Mouse (Mus musculus) hindbrain, embryonic 14.5 days (tissue): ENCODE results near the gene Speg. TPM values are rescaled to one million over a fixed set of nuclear protein-coding genes. Genes with fewer than 3 reads are reported as not detected.

Source experiments
- ATAC-seq: fragments of 200-750 bp; cut with Nextera tagmentation; 2 replicates; pipeline ENCODE4 v1.8.0; 2017; ENCODE audit warnings: moderate number of reproducible peaks, mild to moderate bottlenecking, moderate TSS enrichment, moderate library complexity; ENCODE audit not compliant: low FRiP score
- DNase-seq: peaks from one replicate; pipeline ENCODE4 v3.0.0-alpha.2; 2015; ENCODE audit warnings: low spot score
- H3K27ac ChIP-seq: fragments of 300-500 bp; sonication (generic); 2 replicates; pipeline ENCODE4 v1.5.1; 2014; ENCODE audit warnings: mild to moderate bottlenecking, moderate library complexity
- H3K27me3 ChIP-seq: fragments of 300-500 bp; sonication (generic); 2 replicates; pipeline ENCODE4 v1.6.1; 2014; ENCODE audit warnings: mild to moderate bottlenecking, low read length, mixed read lengths; ENCODE audit not compliant: control insufficient read depth, insufficient read depth
- H3K36me3 ChIP-seq: fragments of 300-500 bp; sonication (generic); replicated peaks from 2 replicates; pipeline ENCODE4 v1.6.1; 2014; ENCODE audit not compliant: control insufficient read depth, insufficient read depth
- H3K4me1 ChIP-seq: fragments of 300-500 bp; sonication (generic); replicated peaks from 2 replicates; pipeline ENCODE4 v1.6.1; 2014; ENCODE audit warnings: antibody characterized with exemption, low read length, mixed read lengths; ENCODE audit not compliant: control insufficient read depth, insufficient read depth
- H3K4me2 ChIP-seq: fragments of 300-500 bp; sonication (generic); replicated peaks from 2 replicates; pipeline ENCODE4 v1.6.1; 2014; ENCODE audit warnings: mild to moderate bottlenecking, moderate library complexity
- H3K4me3 ChIP-seq: fragments of 300-500 bp; sonication (generic); replicated peaks from 2 replicates; pipeline ENCODE4 v1.5.1; 2014; ENCODE audit warnings: mild to moderate bottlenecking, low read length
- H3K9ac ChIP-seq: fragments of 300-500 bp; sonication (generic); 2 replicates; pipeline ENCODE4 v1.6.1; 2014
- H3K9me3 ChIP-seq: fragments of 300-500 bp; sonication (generic); 2 replicates; pipeline ENCODE4 v1.6.1; 2016; ENCODE audit warnings: low read length; ENCODE audit not compliant: control insufficient read depth
- WGBS: fragments of 180-500 bp; shearing (Covaris S2); extraction: QIAGEN DNeasy Blood & Tissue Kit; methylation state at CpG from one replicate; pipeline ENCODE4 v1.1.7; 2014; 5-methylcytosine and 5-hydroxymethylcytosine counted together
- polyA plus RNA-seq: library from polyadenylated mRNA; unstranded; fragments of >200 nt; fragmentation: Nextera tagmentation; extraction: Ambion mirVana; gene quantifications from 2 replicates; pipeline ENCODE4 v1.2.1, GENCODE M21; 2014

The Speg gene
- polyA plus RNA-seq, 1 experiment from 2014 or later: 18.0 TPM

- no peaks in the 10 kb centered on the region for H3K9me3 ChIP-seq
- peak overlapping the region; percentile 61 for H3K4me2 ChIP-seq
- no peak overlapping the region for H3K9ac ChIP-seq
- no peaks in the 10 kb centered on the region for H3K27me3 ChIP-seq
- WGBS: 8% methylated on average over 35 of the region's 35 CpGs
- H3K4me3 ChIP-seq: peak overlapping the region; percentile 87
- H3K36me3 ChIP-seq: peaks cover 48% of the 10 kb centered on the region
- ATAC-seq (peak; percentile 21; the same call in 1 of the 2 replicates), DNase-seq (peak; percentile 83)
- H3K27ac ChIP-seq: no peak overlapping the region
- H3K4me1 ChIP-seq: peaks cover 38% of the 10 kb centered on the region
Measured at GRCm38 (mm10) chr1:75477264-75477965, 102.3 kb downstream of the Speg start.

DNA sequence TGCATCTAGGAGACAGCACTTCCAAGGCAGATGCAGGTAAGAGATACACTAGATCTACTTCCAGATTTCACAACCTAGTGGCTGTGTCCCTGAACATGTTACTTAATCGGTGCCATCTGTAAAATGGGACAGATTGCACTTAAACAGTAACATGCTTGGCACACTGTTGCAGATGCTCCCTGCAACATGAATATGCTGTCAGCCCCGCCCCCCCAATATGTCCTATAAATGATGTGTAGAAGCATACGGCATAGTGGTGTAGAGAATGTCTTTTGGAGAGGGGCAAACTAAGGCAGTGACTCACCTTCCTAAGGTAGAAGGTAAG, 102.8 kb downstream of the Speg start:
- Histone ChIP-seq H3K27me3 (no peaks in the 10 kb centered on the region), H3K36me3 (peaks cover 48% of the 10 kb centered on the region), H3K4me3 (peak overlapping the region; percentile 87), H3K9ac (peak overlapping the region; percentile 90), H3K4me2 (peak overlapping the region; percentile 61), H3K4me1 (peaks cover 38% of the 10 kb centered on the region), H3K27ac (0 out of 2 replicates have a peak overlapping the region, but pooled peaks have one; percentile 87), H3K9me3 (no peaks in the 10 kb centered on the region)
- ATAC-seq (no peak), DNase-seq (no peak)
- 51% methylated on average over 3 of the region's 3 CpGs for WGBS

DNA sequence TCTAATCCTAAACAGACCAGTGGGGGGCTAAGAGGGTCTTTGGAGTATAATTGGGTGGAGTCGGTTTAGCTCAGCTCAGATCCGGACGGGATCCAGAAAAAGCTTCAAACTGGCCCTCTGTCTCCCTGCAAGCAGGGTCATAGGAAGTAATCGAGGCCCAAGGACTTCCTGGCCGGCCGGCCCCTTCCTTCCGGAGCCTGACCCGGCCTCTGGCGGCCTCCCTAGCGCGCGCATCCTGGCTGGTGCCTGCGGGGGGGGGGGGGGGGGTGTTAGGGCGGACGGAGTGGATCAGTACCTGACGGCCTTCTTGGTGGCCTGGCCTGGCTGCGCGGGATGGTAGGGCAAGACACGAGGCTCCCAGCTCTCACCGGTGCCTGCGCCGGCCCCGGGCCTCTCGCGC, 103.4 kb downstream of the Speg start:
- no peak for DNase-seq
- H3K9ac ChIP-seq: peak overlapping the region; percentile 90
- peak overlapping the region; percentile 87 for H3K27ac ChIP-seq
- peaks cover under 1% of the 10 kb centered on the region; the same call in 1 of the 2 replicates for H3K27me3 ChIP-seq
- H3K4me1 ChIP-seq: peaks cover 38% of the 10 kb centered on the region
- peak overlapping the region; percentile 87 for H3K4me3 ChIP-seq
- 2% methylated on average over 21 of the region's 25 CpGs for WGBS
- ATAC-seq: no peak; the same call in 1 of the 2 replicates
- peak overlapping the region; percentile 61 for H3K4me2 ChIP-seq
- no peaks in the 10 kb centered on the region for H3K9me3 ChIP-seq
- peaks cover 48% of the 10 kb centered on the region for H3K36me3 ChIP-seq

DNA sequence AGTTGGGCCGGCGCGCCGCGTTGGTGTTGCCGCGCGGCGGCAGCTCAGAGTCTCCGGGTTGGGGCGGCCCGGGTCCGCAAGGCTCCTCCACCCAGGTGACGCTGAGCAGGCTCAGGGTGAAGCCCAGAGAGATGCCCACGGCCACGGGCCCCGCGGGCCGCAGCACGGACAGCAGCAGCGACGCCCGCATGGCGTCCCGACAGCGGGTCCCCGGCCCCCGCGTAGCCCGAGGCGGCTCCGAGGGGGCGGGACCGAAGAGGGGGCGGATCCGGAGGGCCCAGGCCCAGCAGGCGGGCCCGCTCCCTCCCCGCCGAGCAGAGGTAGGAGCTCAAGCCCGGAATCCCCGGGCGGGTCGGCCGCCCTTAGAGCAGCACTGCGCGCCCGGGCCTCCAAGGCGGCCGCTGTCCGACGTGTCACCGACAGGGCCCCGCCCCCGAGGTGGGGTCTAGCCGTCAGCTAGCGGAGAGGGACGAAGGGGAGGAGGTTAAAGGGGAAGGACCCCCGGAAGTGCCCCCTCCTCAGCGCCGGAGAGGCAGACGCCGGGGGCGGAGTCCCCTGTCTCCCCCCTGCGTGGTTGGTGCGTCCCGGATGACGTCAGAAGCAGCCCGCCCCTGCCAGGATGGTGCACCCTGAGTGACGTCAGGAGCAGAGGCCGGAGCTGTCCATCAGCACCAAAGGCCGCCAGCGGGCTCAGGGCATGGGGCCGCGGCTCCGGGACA, 104.0 kb downstream of the Speg start, which contains the start of the genes Chpf and Tmem198:
TSS of gene Chpf (minus strand) at position 392 of the 719 bp plus-strand sequence.
TSS of gene Tmem198 (plus strand) at position 617 of the 719 bp plus-strand sequence.
- Histone ChIP-seq H3K4me1 (peaks cover 38% of the 10 kb centered on the region), H3K9ac (peak within 1 kb of the TSS; percentile 90), H3K9me3 (no peaks in the 10 kb centered on the region), H3K36me3 (peaks cover 47% of the 10 kb centered on the region), H3K4me2 (peak within 1 kb of the TSS; percentile 61), H3K27ac (peak within 1 kb of the TSS; percentile 87), H3K4me3 (peak within 1 kb of the TSS; percentile 87), H3K27me3 (peaks cover 5% of the 10 kb centered on the region)
- DNase-seq (peak; percentile 96), ATAC-seq (peak; percentile 91)
- WGBS: 0% methylated on average over 70 of the region's 76 CpGs

DNA sequence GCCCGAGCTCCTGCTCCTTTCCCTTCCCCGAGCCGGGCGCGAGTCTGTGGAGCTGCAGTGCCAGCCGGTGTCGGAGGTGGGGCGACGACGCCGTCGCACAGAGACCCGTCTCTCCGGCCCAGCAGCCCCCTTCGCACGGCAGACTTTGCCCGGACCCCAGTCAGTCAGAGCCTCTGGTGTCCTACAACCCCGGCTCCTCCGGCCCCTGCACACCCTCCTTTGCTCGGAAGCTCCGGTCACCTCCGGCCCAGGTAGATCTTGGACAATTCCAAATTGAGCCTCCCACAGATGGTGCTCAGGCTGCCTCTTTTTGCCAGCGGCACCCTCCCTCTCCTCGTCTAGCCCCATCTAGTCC, 104.5 kb downstream of the Speg start:
- Histone ChIP-seq H3K27ac (peak overlapping the region; percentile 87), H3K4me1 (peaks cover 38% of the 10 kb centered on the region), H3K4me2 (peak overlapping the region; percentile 61), H3K27me3 (peaks cover 10% of the 10 kb centered on the region), H3K4me3 (peak overlapping the region; percentile 87), H3K9me3 (no peaks in the 10 kb centered on the region), H3K9ac (peak overlapping the region; percentile 90), H3K36me3 (peaks cover 47% of the 10 kb centered on the region)
- DNase-seq (no peak), ATAC-seq (no peak; the same call in none of the 2 replicates)
- WGBS: 0% methylated on average over 17 of the region's 24 CpGs

GRCm38 (mm10) chr1:75480036-75480435, 104.9 kb downstream of the Speg start:
- H3K4me3 ChIP-seq: peak overlapping the region; percentile 87
- H3K9ac ChIP-seq: peak overlapping the region; percentile 90
- DNase-seq (no peak), ATAC-seq (no peak)
- H3K36me3 ChIP-seq: peaks cover 47% of the 10 kb centered on the region
- peaks cover 38% of the 10 kb centered on the region for H3K4me1 ChIP-seq
- WGBS: 12% methylated on average over 13 of the region's 13 CpGs
- H3K27me3 ChIP-seq: peaks cover 14% of the 10 kb centered on the region
- peak overlapping the region; percentile 61 for H3K4me2 ChIP-seq
- H3K27ac ChIP-seq: peak overlapping the region; percentile 87
- H3K9me3 ChIP-seq: no peaks in the 10 kb centered on the region

DNA sequence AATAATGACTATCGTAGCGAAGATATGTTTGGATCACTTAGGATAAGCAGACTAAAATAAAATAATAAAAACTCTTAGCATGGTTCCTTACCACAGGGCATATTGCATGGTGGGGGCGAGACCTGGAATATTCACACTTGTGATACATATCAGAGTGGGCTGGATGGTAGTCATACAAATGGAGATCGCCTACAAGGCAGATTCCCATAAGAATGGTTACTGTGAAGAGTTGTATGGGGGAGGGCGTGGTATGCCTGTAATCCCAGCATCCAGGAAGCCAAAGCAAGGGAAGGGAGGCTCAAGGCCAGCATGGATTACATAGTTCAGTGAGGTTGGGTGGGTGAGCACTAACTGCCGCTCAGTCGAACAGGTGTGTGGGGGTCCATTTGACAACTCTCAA, 105.6 kb downstream of the Speg start:
- H3K27ac ChIP-seq: no peak overlapping the region
- peaks cover 38% of the 10 kb centered on the region for H3K4me1 ChIP-seq
- H3K36me3 ChIP-seq: peaks cover 47% of the 10 kb centered on the region
- no peaks in the 10 kb centered on the region for H3K9me3 ChIP-seq
- no peak for DNase-seq
- ATAC-seq: no peak
- peak overlapping the region; percentile 87 for H3K4me3 ChIP-seq
- H3K27me3 ChIP-seq: peaks cover 21% of the 10 kb centered on the region
- peak overlapping the region; percentile 61 for H3K4me2 ChIP-seq
- 82% methylated on average over 7 of the region's 7 CpGs for WGBS
- H3K9ac ChIP-seq: peak overlapping the region; percentile 90

Other genes with a start within 250 kb of the Speg start
- not detected in 2 replicates for gene Slc23a3, start 241.4 kb upstream of the Speg start, polyA plus RNA-seq
- gene Cnppd1, start 232.6 kb upstream of the Speg start, polyA plus RNA-seq: 42.4 and 47.4 TPM in 2 replicates
- 136 and 156 TPM in 2 replicates for gene Retreg2, start 232.5 kb upstream of the Speg start, polyA plus RNA-seq
- 36.7 and 38.0 TPM in 2 replicates for gene Zfand2b, start 206.7 kb upstream of the Speg start, polyA plus RNA-seq
- 39.0 and 39.7 TPM in 2 replicates for gene Abcb6, start 194.9 kb upstream of the Speg start, polyA plus RNA-seq
- gene Ankzf1, start 183.1 kb upstream of the Speg start, polyA plus RNA-seq: 16.7 and 18.4 TPM in 2 replicates
- 53.6 and 59.5 TPM in 2 replicates for gene Atg9a, start 183.1 kb upstream of the Speg start, polyA plus RNA-seq
- 15.8 and 19.5 TPM in 2 replicates for gene Glb1l, start 164.5 kb upstream of the Speg start, polyA plus RNA-seq
- 121 and 128 TPM in 2 replicates for gene Stk16, start 164.5 kb upstream of the Speg start, polyA plus RNA-seq
- gene Tuba4a, start 155.4 kb upstream of the Speg start, polyA plus RNA-seq: 13.8 and 20.8 TPM in 2 replicates
- not detected in 2 replicates for gene A630095N17Rik, start 143.2 kb upstream of the Speg start, polyA plus RNA-seq
- gene Dnajb2, start 138.9 kb upstream of the Speg start, polyA plus RNA-seq: 39.5 and 45.2 TPM in 2 replicates
- gene Ptprn, start 110.8 kb upstream of the Speg start, polyA plus RNA-seq: 26.1 and 34.8 TPM in 2 replicates
- 232 and 253 TPM in 2 replicates for gene Resp18, start 96.9 kb upstream of the Speg start, polyA plus RNA-seq
- 132 and 141 TPM in 2 replicates for gene Dnpep, start 57.3 kb upstream of the Speg start, polyA plus RNA-seq
- gene Des, start 15.0 kb upstream of the Speg start, polyA plus RNA-seq: 1.0 and 1.7 TPM in 2 replicates
- gene Gmppa, start 60.6 kb downstream of the Speg start, polyA plus RNA-seq: 53.1 and 65.0 TPM in 2 replicates
- gene Asic4, start 75.1 kb downstream of the Speg start, polyA plus RNA-seq: 4.9 and 5.0 TPM in 2 replicates
- gene Chpf, start 104.0 kb downstream of the Speg start, polyA plus RNA-seq: 49.2 and 55.0 TPM in 2 replicates
- 37.5 and 40.3 TPM in 2 replicates for gene Tmem198, start 104.2 kb downstream of the Speg start, polyA plus RNA-seq
- gene Obsl1, start 131.2 kb downstream of the Speg start, polyA plus RNA-seq: 22.6 and 25.9 TPM in 2 replicates
- 9.7 and 9.9 TPM in 2 replicates for gene Inha, start 131.8 kb downstream of the Speg start, polyA plus RNA-seq
- 14.0 and 17.9 TPM in 2 replicates for gene Stk11ip, start 146.2 kb downstream of the Speg start, polyA plus RNA-seq
- 43.0 and 50.1 TPM in 2 replicates for gene Slc4a3, start 171.0 kb downstream of the Speg start, polyA plus RNA-seq